Mouse (Mus musculus): ENCODE results near the gene Leo1.

The Leo1 gene

DNA sequence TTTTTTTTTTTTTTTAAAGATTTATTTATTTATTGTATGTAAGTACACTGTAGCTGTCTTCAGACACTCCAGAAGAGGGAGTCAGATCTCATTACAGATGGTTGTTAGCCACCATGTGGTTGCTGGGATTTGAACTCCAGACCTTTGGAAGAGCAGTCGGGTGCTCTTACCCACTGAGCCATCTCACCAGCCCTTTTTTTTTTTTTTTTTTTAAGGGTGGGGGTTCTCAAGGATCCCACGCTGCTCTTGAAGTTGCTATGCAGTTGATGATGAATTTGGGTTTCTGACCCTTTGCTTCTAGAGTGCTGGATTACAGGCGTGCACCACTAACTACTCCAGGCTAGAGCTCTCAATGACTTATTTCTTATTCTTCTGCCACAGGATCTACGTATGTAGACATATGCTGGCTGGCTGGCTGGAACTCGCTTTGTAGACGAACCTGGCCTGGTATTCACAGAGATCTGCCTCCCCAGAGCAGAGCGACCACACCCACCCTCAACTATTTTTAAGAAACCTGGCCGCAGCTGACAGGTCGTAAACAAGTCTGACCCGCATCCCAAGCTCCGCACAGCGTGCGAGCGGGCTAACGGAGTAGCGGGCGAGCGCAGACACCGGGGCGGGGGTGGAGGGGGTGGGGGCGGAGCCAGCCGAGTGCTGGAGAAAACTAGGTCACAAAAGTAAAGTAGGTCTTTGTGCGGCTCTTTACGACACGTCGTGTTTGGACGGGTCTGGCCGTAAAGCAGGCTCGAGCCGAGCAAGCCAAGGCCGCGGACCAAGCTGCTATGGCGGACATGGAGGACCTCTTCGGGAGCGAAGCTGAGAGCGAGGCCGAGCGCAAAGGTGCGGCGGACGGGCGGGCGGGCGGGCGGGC lies at the start of gene Leo1:
Leo1 (plus strand) TSS at position 729 of the 871 bp plus-strand sequence.
- peak; percentile 95 for DNase-seq

DNA sequence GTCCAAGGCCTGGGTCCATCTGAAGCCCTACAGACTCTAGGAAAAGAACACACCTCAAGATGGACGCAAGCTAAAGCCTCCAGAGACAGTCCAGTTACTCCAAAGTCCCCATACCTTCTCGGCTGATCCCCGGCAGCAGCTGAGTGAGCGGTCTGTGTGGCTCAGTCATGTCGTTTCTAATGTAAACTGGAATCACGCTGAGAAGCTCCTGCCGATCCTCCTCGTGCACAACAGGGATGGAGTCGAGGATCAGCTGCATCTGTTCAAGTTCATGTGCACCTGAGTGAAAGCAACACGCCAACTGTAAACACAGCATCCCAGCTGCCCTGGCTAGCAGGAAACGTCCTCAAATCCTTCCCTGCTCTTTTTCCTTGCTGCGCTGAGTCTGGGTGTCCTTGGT lies 48.1 kb upstream of the Leo1 start:
- no peak for DNase-seq

GRCm38 (mm10) chr9:75395971-75396370 lies 45.4 kb upstream of the Leo1 start:
- no peak for DNase-seq

GRCm38 (mm10) chr9:75399069-75399468 lies 42.3 kb upstream of the Leo1 start:
- DNase-seq, result no peak

DNA sequence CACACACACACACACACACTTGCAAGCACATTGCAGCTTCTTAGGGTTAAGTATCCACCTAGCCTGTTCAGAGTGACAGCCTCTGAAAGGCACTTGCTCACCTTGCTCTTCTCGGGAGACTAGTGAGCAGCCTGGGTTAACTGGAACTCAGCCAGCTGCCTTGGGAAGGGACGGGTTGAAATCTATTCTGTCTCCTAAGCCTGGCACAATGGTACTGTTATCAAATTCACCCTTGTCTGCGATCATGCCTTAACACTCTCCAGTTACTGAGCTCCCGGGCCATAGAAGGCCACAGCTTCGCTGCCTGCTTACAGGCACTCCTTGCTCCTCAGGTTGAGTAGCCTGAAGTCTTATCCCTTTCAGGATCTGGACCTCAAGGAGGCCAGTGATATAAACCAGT lies 40.7 kb upstream of the Leo1 start:
- no peak for DNase-seq

- no peak for DNase-seq
These were observed 39.5 kb upstream of the Leo1 start for GRCm38 (mm10) chr9:75401593-75402504.

DNA sequence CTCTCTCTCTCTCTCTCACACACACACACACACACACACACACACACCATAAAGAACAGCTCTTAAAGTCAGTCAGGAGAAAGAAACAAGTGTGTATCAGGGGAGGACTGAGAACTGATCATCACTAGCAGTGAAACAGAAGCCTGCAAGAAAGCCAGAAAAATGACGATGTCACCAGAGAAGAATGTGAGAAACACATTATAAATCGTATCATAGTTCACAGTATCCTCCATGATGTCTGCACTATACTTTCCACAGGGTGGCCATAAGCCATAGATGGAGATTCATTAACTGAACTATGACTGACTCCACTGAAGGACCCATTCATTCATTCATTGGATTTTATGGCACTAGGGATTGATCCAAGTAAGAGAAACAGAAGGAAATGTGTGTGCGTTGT lies 37.8 kb upstream of the Leo1 start:
- DNase-seq, result no peak

GRCm38 (mm10) chr9:75406121-75406520 lies 35.2 kb upstream of the Leo1 start:
- no peak for DNase-seq

DNA sequence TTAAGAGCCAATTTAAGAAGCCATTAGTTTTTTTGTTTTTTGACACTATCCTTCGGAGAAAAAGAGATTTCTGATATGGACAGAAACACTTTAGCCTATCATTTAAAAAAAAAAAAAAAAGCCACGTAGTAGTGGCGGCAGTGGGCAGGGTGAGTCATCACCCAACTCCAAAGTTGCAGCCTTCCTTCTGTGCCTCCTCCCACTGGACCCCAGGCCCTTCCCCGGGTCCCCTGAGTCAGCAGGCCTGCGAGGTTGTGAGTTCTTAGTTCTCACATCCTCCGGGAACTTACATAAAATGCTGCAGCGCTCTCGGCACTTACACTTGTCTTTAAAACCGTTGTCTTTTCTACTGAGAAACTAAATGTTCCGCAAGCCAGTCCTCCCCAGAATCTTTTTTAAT lies 33.5 kb upstream of the Leo1 start:
- DNase-seq, result peak; percentile 81

- DNase-seq, result no peak
These were observed 33.0 kb upstream of the Leo1 start for GRCm38 (mm10) chr9:75408204-75408826.

DNA sequence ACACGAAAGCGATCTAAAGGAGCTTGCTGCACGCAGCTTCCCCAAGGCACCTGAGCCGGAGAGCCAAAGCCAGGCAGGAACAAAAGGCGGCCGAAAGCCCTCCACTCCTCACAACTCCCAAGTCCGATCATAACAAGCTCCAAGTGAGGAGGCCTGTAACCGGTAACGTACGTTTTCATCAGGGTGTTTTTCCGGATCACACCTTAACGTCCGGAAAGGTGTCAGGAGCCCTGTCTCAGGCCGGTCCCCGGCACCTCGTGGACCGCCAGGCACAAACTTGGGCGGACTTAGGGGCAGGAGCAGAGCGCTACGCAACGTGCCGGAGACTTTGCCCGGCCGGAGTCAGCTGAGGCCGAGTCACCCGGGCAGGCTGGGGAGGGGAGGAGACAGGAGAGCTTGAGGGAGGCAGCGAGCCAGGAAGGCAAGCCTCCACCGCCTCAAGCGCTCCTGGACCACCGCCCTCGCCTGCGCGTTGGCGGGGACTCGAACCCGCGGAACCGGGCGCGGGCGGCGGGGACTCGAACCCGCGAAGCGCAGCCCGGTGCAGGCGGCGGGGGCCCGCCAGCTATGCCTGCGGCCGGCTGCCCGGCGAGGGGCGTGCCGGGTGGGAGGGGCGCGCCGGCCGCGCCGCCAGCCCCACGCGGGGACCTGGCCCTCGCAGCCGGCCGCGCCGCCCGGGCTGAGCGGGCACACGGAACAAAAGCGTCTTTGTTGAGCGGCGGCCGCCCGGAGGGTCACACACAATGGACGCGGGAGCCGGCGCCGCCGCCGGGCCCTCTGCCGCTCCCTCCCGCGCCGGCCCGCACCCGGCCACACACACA lies 32.1 kb upstream of the Leo1 start:
- peak; percentile 54 for DNase-seq

- peak; percentile 97 for DNase-seq
These were observed 31.4 kb upstream of the Leo1 start, which contains the start of gene Mapk6 for GRCm38 (mm10) chr9:75409852-75410378. Gene Mapk6 (minus strand): TSS chr9:75410005.

DNA sequence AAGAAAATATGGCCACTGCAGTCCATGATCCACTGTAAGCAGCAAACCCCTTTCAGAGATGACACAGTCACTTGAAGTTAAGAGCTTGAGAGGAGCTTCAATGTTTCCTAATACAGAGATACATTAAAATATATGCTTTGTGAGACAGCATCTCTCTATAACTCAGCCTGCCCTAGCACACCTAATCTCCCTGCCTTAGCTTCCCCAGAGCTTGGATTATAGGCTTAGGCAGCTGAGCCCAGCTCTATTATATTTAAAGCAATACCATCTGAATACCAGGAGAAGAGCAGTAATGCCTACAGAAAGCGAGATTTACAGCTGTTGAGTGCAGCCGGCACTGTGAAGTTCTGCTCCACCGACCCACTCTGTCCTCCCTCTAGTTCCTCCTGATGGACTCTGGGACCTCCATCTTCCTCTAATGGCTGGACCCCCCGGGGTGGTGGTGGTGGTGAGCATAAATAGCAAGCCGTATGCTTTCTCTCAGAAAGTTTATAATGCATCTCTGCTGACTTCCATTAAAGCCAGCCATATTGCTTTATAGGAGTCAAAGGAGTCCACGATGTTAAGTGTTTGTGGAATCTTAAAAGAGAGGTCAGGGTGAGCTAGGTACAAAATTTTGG lies 30.3 kb upstream of the Leo1 start:
- no peak for DNase-seq

DNA sequence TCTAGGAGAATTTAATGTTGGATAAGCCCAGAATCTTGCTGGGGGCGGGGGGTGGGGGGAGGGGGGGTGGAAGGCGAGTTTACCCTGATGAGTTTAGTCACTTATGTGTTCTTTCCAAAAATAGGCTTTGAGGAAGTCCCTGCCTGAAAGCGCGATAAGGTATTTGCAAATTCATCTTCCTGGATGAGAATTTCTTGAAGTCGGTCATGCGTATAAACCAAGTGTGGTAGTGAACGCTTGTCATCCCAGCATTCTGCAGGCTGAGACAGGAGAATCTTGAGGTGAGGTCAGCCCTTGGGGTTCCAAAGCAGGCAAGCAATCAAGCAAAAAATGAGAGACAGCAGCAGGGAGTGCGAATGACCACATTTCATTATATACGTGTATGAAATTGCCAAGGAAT lies 29.7 kb upstream of the Leo1 start:
- DNase-seq, result no peak

DNA sequence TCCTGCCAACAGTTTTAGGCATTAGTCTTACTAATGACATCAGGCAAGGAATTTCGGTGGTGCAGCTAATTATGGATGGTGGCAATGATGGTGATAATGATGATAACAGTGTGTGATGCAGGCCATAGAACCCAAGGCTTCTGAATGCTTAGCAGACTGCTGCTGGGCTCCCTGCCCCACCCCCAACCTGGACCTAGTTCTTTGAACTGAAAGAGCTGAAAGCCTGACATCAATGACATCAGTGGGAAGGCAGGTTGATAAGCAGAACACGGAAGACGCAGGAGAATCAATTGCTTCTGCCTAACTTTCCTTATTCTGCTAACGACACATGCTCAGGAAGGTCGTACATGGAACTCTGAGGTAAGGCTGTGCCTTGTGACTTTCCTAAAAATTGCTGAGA lies 28.1 kb upstream of the Leo1 start:
- DNase-seq, result no peak

DNA sequence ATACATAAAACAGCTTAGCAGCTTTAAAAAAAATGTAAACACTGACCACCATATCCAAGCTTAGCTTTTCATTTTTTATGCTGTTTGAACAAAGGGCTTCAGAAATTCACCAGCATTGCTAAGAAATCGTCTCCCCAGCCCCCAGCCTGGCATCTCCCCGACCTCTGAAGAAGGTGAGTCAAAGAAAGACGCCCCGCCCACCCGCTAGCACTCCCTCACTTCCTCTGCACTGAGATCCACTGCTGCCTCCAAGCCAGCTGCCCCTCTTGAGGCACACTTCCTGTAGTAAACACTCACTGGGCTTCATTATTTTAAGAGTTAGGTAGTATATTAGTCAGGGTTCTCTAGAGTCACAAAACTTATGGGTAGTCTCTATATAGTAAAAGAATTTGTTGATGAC lies 27.1 kb upstream of the Leo1 start:
- DNase-seq, result no peak

- DNase-seq, result no peak
These were observed 19.1 kb upstream of the Leo1 start for GRCm38 (mm10) chr9:75422251-75422691.

GRCm38 (mm10) chr9:75423683-75424082 lies 17.6 kb upstream of the Leo1 start:
- DNase-seq, result no peak

GRCm38 (mm10) chr9:75424358-75425150 lies 16.8 kb upstream of the Leo1 start:
- no peak for DNase-seq

DNA sequence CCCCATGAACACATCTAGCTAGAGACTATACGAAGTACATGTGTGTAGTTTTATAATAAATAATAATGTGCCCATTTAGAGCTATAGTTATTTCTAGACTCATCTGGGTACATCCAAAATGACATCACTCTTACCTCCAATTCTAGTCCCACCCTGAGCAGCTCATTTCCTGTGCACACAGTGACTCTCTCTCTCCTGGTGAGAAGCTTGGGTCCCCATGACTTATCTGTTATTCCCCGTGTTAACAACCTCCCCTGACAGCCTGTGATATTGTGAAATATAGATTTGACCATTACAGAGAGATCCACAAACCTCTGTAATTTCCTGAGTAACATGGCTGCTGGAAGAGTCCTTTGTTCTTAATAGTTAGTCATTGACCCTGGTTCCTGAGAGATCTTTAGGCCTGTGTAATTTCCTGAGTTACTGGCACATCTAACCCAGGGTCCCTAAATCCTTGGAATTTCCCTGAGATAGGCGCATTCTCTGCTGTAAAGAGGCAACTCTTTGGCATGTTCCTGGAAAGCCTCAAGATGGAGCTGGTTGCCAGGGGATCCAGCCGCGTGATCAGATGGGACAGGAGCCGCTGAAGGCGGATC lies 15.4 kb upstream of the Leo1 start:
- no peak for DNase-seq
